Mouse (Mus musculus): ENCODE results near the gene Scarf1.

GRCm38 (mm10) chr11:75463624-75464023, 49.7 kb upstream of the Scarf1 start:
- TF ChIP-seq CTCF (IDR thresholded peaks at IDR 0.05; ENCODE audit: low read depth, low read length) (no peak), POLR2A (IDR thresholded peaks at IDR 0.05; ENCODE audit: insufficient read depth, low read length) (no peak), EP300 (IDR thresholded peaks at IDR 0.05; ENCODE audit: insufficient read depth, low read depth, low read length) (no peak)

Measured in ES-Bruce4 (cell line).